Mouse (Mus musculus): Measurements from ENCODE around the gene Ufd1. TPM values are rescaled to one million over a fixed set of nuclear protein-coding genes. Genes with fewer than 3 reads are reported as not detected.
A peak's percentile ranks its signal among the peaks of the same experiment; 100 is the strongest.

Gene Ufd1
- polyA plus RNA-seq, 2 experiments = 19.3 to 29.8 TPM

- Histone ChIP-seq H3K27me3 (ENCODE audit: control insufficient read depth, insufficient read depth, low read length) (no peaks in the 10 kb centered on the region), H3K9ac (replicated peaks) (no peak overlapping the region), H3K4me3 (ENCODE audit: insufficient read depth in 1 of 2, low read depth in 2 of 2, low read length in 2 of 2) (no peak overlapping the region), H3K4me1 (replicated peaks; ENCODE audit: control insufficient read depth in 2 of 2, insufficient read depth in 2 of 2, low read length in 1 of 2) (no peaks in the 10 kb centered on the region), H3K9me3 (ENCODE audit: control insufficient read depth, low read length) (no peaks in the 10 kb centered on the region), H3K36me3 (replicated peaks; ENCODE audit: control insufficient read depth, insufficient read depth, low read depth) (peaks cover 73% of the 10 kb centered on the region), H3K4me2 (ENCODE audit: low read depth) (no peak overlapping the region), H3K27ac (no peak overlapping the region)
- TF ChIP-seq CTCF (IDR thresholded peaks at IDR 0.05; ENCODE audit: low read depth) = no peak
- no peak for TF ChIP-seq EP300 (IDR thresholded peaks at IDR 0.05; ENCODE audit: low read depth)
- no peak for ATAC-seq (ENCODE audit: insufficient read depth)
- no peak for DNase-seq (ENCODE audit: low read depth in 3 of 3, low spot score in 3 of 3)
- 84% methylated on average over 3 of the region's 3 CpGs for WGBS (ENCODE audit: insufficient replicate concordance)
These were observed 17.1 kb downstream of the Ufd1 start for GRCm38 (mm10) chr16:18828630-18829029.

- WGBS (ENCODE audit: insufficient replicate concordance) = 81% methylated on average over 6 of the region's 6 CpGs
- Histone ChIP-seq H3K27me3 (ENCODE audit: control insufficient read depth, insufficient read depth, low read length) (no peaks in the 10 kb centered on the region), H3K9me3 (ENCODE audit: control insufficient read depth, low read length) (no peaks in the 10 kb centered on the region), H3K27ac (no peak overlapping the region), H3K4me2 (ENCODE audit: low read depth) (no peak overlapping the region), H3K36me3 (replicated peaks; ENCODE audit: control insufficient read depth, insufficient read depth, low read depth) (peaks cover 69% of the 10 kb centered on the region), H3K4me1 (replicated peaks; ENCODE audit: control insufficient read depth in 2 of 2, insufficient read depth in 2 of 2, low read length in 1 of 2) (no peaks in the 10 kb centered on the region), H3K9ac (replicated peaks) (no peak overlapping the region), H3K4me3 (ENCODE audit: insufficient read depth in 1 of 2, low read depth in 2 of 2, low read length in 2 of 2) (no peak overlapping the region)
- DNase-seq (ENCODE audit: low read depth in 3 of 3, low spot score in 3 of 3) (no peak), ATAC-seq (ENCODE audit: insufficient read depth) (no peak)
- TF ChIP-seq CTCF (IDR thresholded peaks at IDR 0.05; ENCODE audit: low read depth) (no peak), EP300 (IDR thresholded peaks at IDR 0.05; ENCODE audit: low read depth) (no peak)
These were observed 17.5 kb downstream of the Ufd1 start for GRCm38 (mm10) chr16:18829102-18829501.

GRCm38 (mm10) chr16:18833486-18833885, 21.9 kb downstream of the Ufd1 start:
- Histone ChIP-seq H3K9me3 (ENCODE audit: control insufficient read depth, low read length) (no peaks in the 10 kb centered on the region), H3K4me1 (replicated peaks; ENCODE audit: control insufficient read depth in 2 of 2, insufficient read depth in 2 of 2, low read length in 1 of 2) (peaks cover 0 to 6% of the 10 kb centered on the region in 2 experiments), H3K36me3 (replicated peaks; ENCODE audit: control insufficient read depth, insufficient read depth, low read depth) (peaks cover 43% of the 10 kb centered on the region), H3K27ac (no peak overlapping the region), H3K4me2 (ENCODE audit: low read depth) (no peak overlapping the region), H3K9ac (replicated peaks) (no peak overlapping the region), H3K4me3 (ENCODE audit: insufficient read depth in 1 of 2, low read depth in 2 of 2, low read length in 2 of 2) (no peak overlapping the region), H3K27me3 (ENCODE audit: control insufficient read depth, insufficient read depth, low read length) (no peaks in the 10 kb centered on the region)
- TF ChIP-seq CTCF (IDR thresholded peaks at IDR 0.05; ENCODE audit: low read depth) (no peak; the same call in 1 of the 2 replicates), EP300 (IDR thresholded peaks at IDR 0.05; ENCODE audit: low read depth) (no peak)
- WGBS (ENCODE audit: insufficient replicate concordance) = 83% methylated on average over 2 of the region's 2 CpGs
- no peak for DNase-seq (ENCODE audit: low read depth in 3 of 3, low spot score in 3 of 3)
- no peak for ATAC-seq (ENCODE audit: insufficient read depth)

GRCm38 (mm10) chr16:18836073-18836467, 24.5 kb downstream of the Ufd1 start:
- H3K27ac ChIP-seq = no peak overlapping the region
- H3K9ac ChIP-seq (replicated peaks) = no peak overlapping the region; the same call in 1 of the 2 replicates

GRCm38 (mm10) chr16:18836468-18837208, 25.1 kb downstream of the Ufd1 start, which contains the start of the genes 2510002D24Rik and Gm28539:
Gene 2510002D24Rik (plus strand): TSS chr16:18836578.
Gene Gm28539 (plus strand): TSS chr16:18836584.
- TF ChIP-seq CTCF (IDR thresholded peaks at IDR 0.05; ENCODE audit: low read depth) = no peak
- no peak for TF ChIP-seq EP300 (IDR thresholded peaks at IDR 0.05; ENCODE audit: low read depth)
- H3K4me2 ChIP-seq (ENCODE audit: low read depth) = peak within 1 kb of the TSS; percentile 84
- H3K36me3 ChIP-seq (replicated peaks; ENCODE audit: control insufficient read depth, insufficient read depth, low read depth) = peaks cover 19% of the 10 kb centered on the region
- under 1% methylated on average over 46 of the region's 46 CpGs for WGBS (ENCODE audit: insufficient replicate concordance)
- peak within 1 kb of the TSS; percentile 14; the same call in 1 of the 2 replicates for H3K27ac ChIP-seq
- H3K27me3 ChIP-seq (ENCODE audit: control insufficient read depth, insufficient read depth, low read length) = no peaks in the 10 kb centered on the region
- no peaks in the 10 kb centered on the region for H3K9me3 ChIP-seq (ENCODE audit: control insufficient read depth, low read length)
- peak within 1 kb of the TSS; percentile 68 for H3K4me3 ChIP-seq (ENCODE audit: insufficient read depth in 1 of 2, low read depth in 2 of 2, low read length in 2 of 2)
- ATAC-seq (ENCODE audit: insufficient read depth) (peak; percentile 98), DNase-seq (ENCODE audit: low read depth in 3 of 3, low spot score in 3 of 3) (peak; percentile 88 to 90 (median 90))
- H3K9ac ChIP-seq (replicated peaks) = peak within 1 kb of the TSS; percentile 88
- peaks cover 0 to 6% of the 10 kb centered on the region in 2 experiments for H3K4me1 ChIP-seq (replicated peaks; ENCODE audit: control insufficient read depth in 2 of 2, insufficient read depth in 2 of 2, low read length in 1 of 2)

More at GRCm38 (mm10) chr16:18836073-18836467, 24.5 kb downstream of the Ufd1 start:
- Histone ChIP-seq H3K27me3 (ENCODE audit: control insufficient read depth, insufficient read depth, low read length) (no peaks in the 10 kb centered on the region), H3K4me3 (ENCODE audit: insufficient read depth in 1 of 2, low read depth in 2 of 2, low read length in 2 of 2) (peak overlapping the region; percentile 68), H3K4me2 (ENCODE audit: low read depth) (peak overlapping the region; percentile 84), H3K36me3 (replicated peaks; ENCODE audit: control insufficient read depth, insufficient read depth, low read depth) (peaks cover 24% of the 10 kb centered on the region), H3K4me1 (replicated peaks; ENCODE audit: control insufficient read depth in 2 of 2, insufficient read depth in 2 of 2, low read length in 1 of 2) (peaks cover 0 to 6% of the 10 kb centered on the region in 2 experiments), H3K9me3 (ENCODE audit: control insufficient read depth, low read length) (no peaks in the 10 kb centered on the region)
- no peak for DNase-seq (ENCODE audit: low read depth in 3 of 3, low spot score in 3 of 3)
- ATAC-seq (ENCODE audit: insufficient read depth) = peak; percentile 16; the same call in 1 of the 2 replicates
- 28% methylated on average over 3 of the region's 3 CpGs for WGBS (ENCODE audit: insufficient replicate concordance)
- no peak for TF ChIP-seq EP300 (IDR thresholded peaks at IDR 0.05; ENCODE audit: low read depth)
- TF ChIP-seq CTCF (IDR thresholded peaks at IDR 0.05; ENCODE audit: low read depth) = no peak

All from liver, embryonic 14.5 days (tissue).